Mouse (Mus musculus) ES-Bruce4 (cell line): ENCODE data around the gene Tbxas1. TPM values are rescaled to one million over a fixed set of nuclear protein-coding genes. Genes with fewer than 3 reads are reported as not detected.

ENCODE experiments used
- H3K27ac ChIP-seq: 2 replicates; pipeline ENCODE4 v1.5.1; 2012; ENCODE audit warnings: low read length, inconsistent platforms; ENCODE audit not compliant: insufficient read depth
- H3K27me3 ChIP-seq: 2 replicates; pipeline ENCODE4 v1.6.1; 2012; ENCODE audit warnings: mild to moderate bottlenecking, low read length, inconsistent platforms; ENCODE audit not compliant: control insufficient read depth, poor library complexity, insufficient read depth, severe bottlenecking
- H3K36me3 ChIP-seq: 2 replicates; pipeline ENCODE4 v1.6.1; 2012; ENCODE audit warnings: inconsistent platforms, mild to moderate bottlenecking, low read length, moderate library complexity; ENCODE audit not compliant: control insufficient read depth, poor library complexity, insufficient read depth, severe bottlenecking
- H3K4me1 ChIP-seq: one replicate; pipeline ENCODE4 v1.8.1; 2011; ENCODE audit warnings: low read length; ENCODE audit not compliant: control insufficient read depth, insufficient read depth
- H3K4me3 ChIP-seq: 2 replicates; pipeline ENCODE4 v1.5.1; 2011; ENCODE audit warnings: low read depth, mild to moderate bottlenecking, low read length
- H3K9ac ChIP-seq: 2 replicates; pipeline ENCODE4 v1.6.1; 2012; ENCODE audit warnings: low read depth, mild to moderate bottlenecking, inconsistent platforms; ENCODE audit not compliant: poor library complexity, severe bottlenecking
- H3K9me3 ChIP-seq: replicated peaks from 2 replicates; pipeline ENCODE4 v1.6.1; 2012; ENCODE audit warnings: mild to moderate bottlenecking, low read length, inconsistent platforms; ENCODE audit not compliant: control insufficient read depth, poor library complexity, insufficient read depth, severe bottlenecking
- CTCF ChIP-seq: IDR thresholded peaks from one replicate; pipeline ENCODE4 v1.8.1; 2011; ENCODE audit warnings: low read depth, low read length
- EP300 ChIP-seq: IDR thresholded peaks from 2 replicates; pipeline ENCODE4 v1.6.1; 2011; ENCODE audit warnings: low read depth, low read length; ENCODE audit not compliant: insufficient read depth
- POLR2A ChIP-seq: IDR thresholded peaks from one replicate; pipeline ENCODE4 v1.8.1; 2011; ENCODE audit warnings: low read length; ENCODE audit not compliant: insufficient read depth
- polyA plus RNA-seq: library from polyadenylated mRNA; stranded (reverse); fragments of >200 nt; gene quantifications from 2 replicates; pipeline ENCODE4 v1.2.4, GENCODE M21; 2011; ENCODE audit warnings: low read depth; ENCODE audit not compliant: missing spikeins, insufficient read depth, insufficient read length

Tbxas1 gene
- polyA plus RNA-seq, 1 experiment = not detected

GRCm38 (mm10) chr6:38967988-38968387, 92.8 kb downstream of the Tbxas1 start:
- H3K27me3 ChIP-seq = no peaks in the 10 kb centered on the region
- no peaks in the 10 kb centered on the region for H3K9me3 ChIP-seq
- H3K27ac ChIP-seq = no peak overlapping the region
- no peaks in the 10 kb centered on the region for H3K36me3 ChIP-seq
- H3K4me3 ChIP-seq = no peak overlapping the region
- TF ChIP-seq CTCF (no peak), EP300 (no peak), POLR2A (no peak)
- no peaks in the 10 kb centered on the region for H3K4me1 ChIP-seq
- H3K9ac ChIP-seq = no peak overlapping the region

GRCm38 (mm10) chr6:38969944-38970740, 94.9 kb downstream of the Tbxas1 start:
- no peaks in the 10 kb centered on the region for H3K36me3 ChIP-seq
- TF ChIP-seq EP300 (no peak), CTCF (no peak), POLR2A (no peak)
- H3K4me1 ChIP-seq = no peaks in the 10 kb centered on the region
- no peak overlapping the region for H3K4me3 ChIP-seq
- no peaks in the 10 kb centered on the region for H3K9me3 ChIP-seq
- no peak overlapping the region for H3K27ac ChIP-seq
- H3K9ac ChIP-seq = no peak overlapping the region
- no peaks in the 10 kb centered on the region for H3K27me3 ChIP-seq

DNA sequence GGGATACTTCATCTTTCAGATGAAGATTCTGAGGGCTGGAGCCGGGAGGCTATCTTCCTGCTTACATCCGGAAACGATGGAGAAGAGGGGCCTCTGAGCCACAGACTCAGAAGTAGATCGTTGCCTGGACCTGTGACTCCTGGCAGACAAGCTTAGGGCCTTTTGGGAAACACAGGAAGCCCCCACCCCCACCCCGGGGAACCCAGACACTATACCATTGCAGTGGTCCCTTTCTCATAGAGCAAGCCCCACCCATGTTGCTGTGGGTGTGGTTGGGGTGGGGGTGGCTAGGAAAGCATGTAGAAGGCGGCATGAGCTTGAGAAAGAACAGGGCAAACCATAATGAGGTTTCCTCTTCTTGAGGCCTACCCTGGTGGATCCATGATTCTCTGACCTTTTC, 95.6 kb downstream of the Tbxas1 start:
- no peak overlapping the region for H3K27ac ChIP-seq
- H3K4me1 ChIP-seq = no peaks in the 10 kb centered on the region
- TF ChIP-seq CTCF (no peak), POLR2A (no peak), EP300 (no peak)
- no peaks in the 10 kb centered on the region for H3K36me3 ChIP-seq
- no peak overlapping the region for H3K9ac ChIP-seq
- no peaks in the 10 kb centered on the region for H3K9me3 ChIP-seq
- H3K27me3 ChIP-seq = no peaks in the 10 kb centered on the region
- no peak overlapping the region for H3K4me3 ChIP-seq

GRCm38 (mm10) chr6:38972826-38973225, 97.6 kb downstream of the Tbxas1 start:
- Histone ChIP-seq H3K4me3 (no peak overlapping the region), H3K9me3 (no peaks in the 10 kb centered on the region), H3K27ac (no peak overlapping the region), H3K4me1 (no peaks in the 10 kb centered on the region), H3K36me3 (no peaks in the 10 kb centered on the region), H3K27me3 (no peaks in the 10 kb centered on the region), H3K9ac (no peak overlapping the region)
- TF ChIP-seq EP300 = no peak
- TF ChIP-seq CTCF = no peak
- TF ChIP-seq POLR2A = no peak

DNA sequence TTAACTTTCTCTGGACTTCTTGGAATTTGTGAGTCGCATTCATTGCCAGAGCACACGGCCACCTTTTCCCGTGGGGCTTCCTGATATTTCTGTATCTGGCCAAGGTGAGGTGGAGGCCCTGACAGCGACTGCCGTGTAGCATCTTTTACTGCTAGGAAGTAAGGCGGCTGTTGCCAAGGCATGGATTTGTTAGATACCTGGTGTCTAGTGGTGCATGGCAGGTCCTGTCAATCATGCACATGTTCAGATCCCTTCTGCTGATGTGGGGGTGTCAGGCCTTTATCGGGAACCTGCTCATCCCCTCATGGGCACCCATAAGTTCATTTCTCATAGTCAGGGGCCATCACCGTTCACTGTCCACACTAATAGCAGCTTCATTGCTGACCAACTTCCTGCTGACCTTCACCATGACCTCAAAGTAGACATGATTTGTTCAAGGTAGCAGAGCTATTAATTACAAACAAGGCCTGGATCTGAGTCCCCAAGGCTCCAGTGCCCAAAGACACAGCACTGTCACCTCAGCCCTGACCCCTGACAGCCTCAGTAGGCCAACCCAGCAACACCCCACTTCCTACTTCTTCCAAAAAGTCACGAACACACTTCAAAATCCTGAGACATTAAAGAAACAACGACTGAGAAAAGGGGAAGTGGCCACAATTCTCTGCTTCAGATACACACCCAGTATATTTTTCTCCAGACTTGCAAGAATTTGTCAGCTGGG, 98.4 kb downstream of the Tbxas1 start:
- Histone ChIP-seq H3K9me3 (no peaks in the 10 kb centered on the region), H3K4me1 (no peaks in the 10 kb centered on the region), H3K27me3 (no peaks in the 10 kb centered on the region), H3K36me3 (no peaks in the 10 kb centered on the region), H3K4me3 (no peak overlapping the region), H3K9ac (no peak overlapping the region), H3K27ac (no peak overlapping the region)
- no peak for TF ChIP-seq EP300
- TF ChIP-seq POLR2A = no peak
- TF ChIP-seq CTCF = no peak

DNA sequence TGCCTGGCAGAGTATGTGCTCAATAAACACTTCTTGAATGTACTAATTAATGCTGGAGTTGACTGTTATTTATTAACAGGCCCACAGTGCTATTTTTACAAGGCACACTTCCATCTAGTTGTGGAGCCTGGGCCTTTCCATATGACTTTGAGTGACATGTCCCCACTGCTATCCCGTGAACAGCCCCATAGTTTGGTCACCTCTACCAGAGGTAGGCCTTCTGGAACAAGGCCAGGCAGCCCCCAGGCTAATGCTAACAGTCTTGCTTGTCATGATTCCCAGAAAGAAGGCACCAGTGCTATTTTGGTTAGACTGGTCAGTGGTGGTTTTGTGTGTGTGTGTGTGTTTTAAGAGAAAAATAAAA, 98.9 kb downstream of the Tbxas1 start:
- H3K27me3 ChIP-seq = no peaks in the 10 kb centered on the region
- no peak overlapping the region for H3K9ac ChIP-seq
- no peak overlapping the region for H3K27ac ChIP-seq
- no peaks in the 10 kb centered on the region for H3K4me1 ChIP-seq
- no peaks in the 10 kb centered on the region for H3K9me3 ChIP-seq
- H3K4me3 ChIP-seq = no peak overlapping the region
- TF ChIP-seq EP300 (no peak), CTCF (no peak), POLR2A (no peak)
- H3K36me3 ChIP-seq = no peaks in the 10 kb centered on the region
